Mouse (Mus musculus): ENCODE measurements around the gene Mageb18. TPM values are rescaled to one million over a fixed set of nuclear protein-coding genes. Genes with fewer than 3 reads are reported as not detected.
"Not testable (repeated sequence)": the region's sequence is repeated elsewhere in the genome, so short reads cannot be mapped to it uniquely, and the experiment has no call there.

The Mageb18 gene
- polyA plus RNA-seq (2014; fragmentation: Nextera tagmentation; extraction: Ambion mirVana) = not detected in 2 replicates

GRCm38 (mm10) chrX:92599472-92599871, at the start of gene Mageb18:
Gene Mageb18, minus strand, starts transcription at chrX:92599572.
- DNase-seq (ENCODE audit: low spot score) (no peak), ATAC-seq (ENCODE audit: low FRiP score) (no peak)
- no peak within 1 kb of the TSS for H3K4me2 ChIP-seq (replicated peaks; ENCODE audit: low read depth, low read length)
- no peaks in the 10 kb centered on the region for H3K9me3 ChIP-seq (ENCODE audit: control insufficient read depth, low read length)
- WGBS = 72% methylated on average over 1 of the region's 1 CpGs
- H3K9ac ChIP-seq (ENCODE audit: low read depth, low read length) = no peak within 1 kb of the TSS
- no peak within 1 kb of the TSS for H3K4me3 ChIP-seq (ENCODE audit: low read depth, low read length)
- no peaks in the 10 kb centered on the region for H3K4me1 ChIP-seq (replicated peaks; ENCODE audit: control insufficient read depth, insufficient read depth, low read length)
- no peak within 1 kb of the TSS for H3K27ac ChIP-seq (ENCODE audit: low read depth, low read length)
- H3K36me3 ChIP-seq (ENCODE audit: control insufficient read depth, insufficient read depth, low read length) = no peaks in the 10 kb centered on the region
- H3K27me3 ChIP-seq (ENCODE audit: control insufficient read depth, insufficient read depth, low read length) = no peaks in the 10 kb centered on the region

DNA sequence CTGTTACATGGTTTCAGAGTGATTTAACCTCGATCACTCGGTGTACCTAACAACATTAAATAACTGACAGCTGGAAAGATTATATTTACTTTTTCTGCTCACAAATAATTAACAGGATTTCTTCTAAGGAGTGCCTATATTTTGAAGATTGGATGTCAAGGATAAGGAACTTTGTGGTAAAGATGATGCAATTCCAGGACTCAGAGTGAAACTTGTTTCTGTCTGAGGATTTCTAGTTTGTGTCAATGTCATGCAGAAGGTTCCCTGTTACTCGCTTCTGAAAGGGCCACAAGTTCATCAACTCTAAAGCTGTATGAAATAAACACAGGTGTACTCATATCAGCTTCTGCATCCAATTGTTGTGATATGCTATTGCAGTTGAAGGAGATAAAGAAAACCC, 13.4 kb upstream of the Mageb18 start:
- Histone ChIP-seq H3K9ac (ENCODE audit: low read depth, low read length) (no peak overlapping the region), H3K9me3 (ENCODE audit: control insufficient read depth, low read length) (no peaks in the 10 kb centered on the region), H3K27ac (ENCODE audit: low read depth, low read length) (no peak overlapping the region), H3K27me3 (ENCODE audit: control insufficient read depth, insufficient read depth, low read length) (no peaks in the 10 kb centered on the region), H3K4me1 (replicated peaks; ENCODE audit: control insufficient read depth, insufficient read depth, low read length) (no peaks in the 10 kb centered on the region), H3K4me2 (replicated peaks; ENCODE audit: low read depth, low read length) (no peak overlapping the region), H3K4me3 (ENCODE audit: low read depth, low read length) (no peak overlapping the region), H3K36me3 (ENCODE audit: control insufficient read depth, insufficient read depth, low read length) (no peaks in the 10 kb centered on the region)
- no peak for DNase-seq (ENCODE audit: low spot score)
- no peak for ATAC-seq (ENCODE audit: low FRiP score)
- WGBS = 87% methylated on average over 3 of the region's 3 CpGs

DNA sequence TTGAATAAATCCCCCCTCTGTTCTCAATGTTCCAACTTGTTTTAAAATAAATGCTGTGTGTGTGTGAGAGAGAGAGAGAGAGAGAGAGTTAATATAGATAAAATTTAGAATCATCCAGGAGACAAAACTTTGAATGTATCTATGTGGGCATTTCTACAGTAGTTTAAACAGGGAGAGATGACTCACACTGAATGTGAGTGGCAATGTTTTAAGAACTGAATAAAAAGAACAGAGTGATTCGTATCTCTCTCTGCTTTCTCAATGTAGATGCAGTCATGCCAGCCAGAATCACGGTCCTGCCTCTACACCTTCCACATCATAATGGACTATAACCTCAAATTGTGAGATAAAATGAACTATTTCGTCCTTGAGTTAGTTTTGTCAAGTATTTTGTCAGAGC, 11.1 kb upstream of the Mageb18 start:
- Histone ChIP-seq H3K4me1 (replicated peaks; ENCODE audit: control insufficient read depth, insufficient read depth, low read length) (no peaks in the 10 kb centered on the region), H3K4me2 (replicated peaks; ENCODE audit: low read depth, low read length) (no peak overlapping the region), H3K9ac (ENCODE audit: low read depth, low read length) (no peak overlapping the region), H3K27ac (ENCODE audit: low read depth, low read length) (no peak overlapping the region), H3K36me3 (ENCODE audit: control insufficient read depth, insufficient read depth, low read length) (no peaks in the 10 kb centered on the region), H3K4me3 (ENCODE audit: low read depth, low read length) (no peak overlapping the region), H3K27me3 (ENCODE audit: control insufficient read depth, insufficient read depth, low read length) (no peaks in the 10 kb centered on the region), H3K9me3 (ENCODE audit: control insufficient read depth, low read length) (no peaks in the 10 kb centered on the region)
- no peak for DNase-seq (ENCODE audit: low spot score)
- ATAC-seq (ENCODE audit: low FRiP score) = no peak
- 83% methylated on average over 3 of the region's 3 CpGs for WGBS

GRCm38 (mm10) chrX:92597324-92597723, 2.0 kb downstream of the Mageb18 start:
- 43% methylated on average over 4 of the region's 4 CpGs for WGBS
- no peak overlapping the region for H3K27ac ChIP-seq (ENCODE audit: low read depth, low read length)
- peak; percentile 18 for DNase-seq (ENCODE audit: low spot score)

DNA sequence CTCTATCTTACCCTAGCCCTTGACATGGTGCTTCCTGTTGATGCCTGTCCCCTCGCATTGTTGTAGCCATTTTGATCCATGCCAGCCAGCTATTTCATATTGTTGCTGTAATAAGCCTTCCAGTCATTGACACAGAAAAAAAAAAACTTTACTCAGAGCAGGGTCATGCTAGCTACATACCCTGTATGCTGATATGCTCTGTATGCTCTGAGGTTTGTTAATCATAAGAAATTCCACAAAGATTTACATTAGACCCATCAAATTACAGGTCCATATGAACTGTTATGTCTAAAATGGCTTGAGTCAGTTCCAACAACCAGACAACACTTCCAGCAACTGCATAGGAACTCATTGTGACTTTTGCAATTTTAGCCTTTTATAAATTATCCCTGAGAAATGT, 71.5 kb downstream of the Mageb18 start:
- no peak for ATAC-seq (ENCODE audit: low FRiP score)
- Histone ChIP-seq H3K36me3 (ENCODE audit: control insufficient read depth, insufficient read depth, low read length) (no peaks in the 10 kb centered on the region), H3K9me3 (ENCODE audit: control insufficient read depth, low read length) (no peaks in the 10 kb centered on the region), H3K4me1 (replicated peaks; ENCODE audit: control insufficient read depth, insufficient read depth, low read length) (no peaks in the 10 kb centered on the region), H3K9ac (ENCODE audit: low read depth, low read length) (no peak overlapping the region), H3K4me2 (replicated peaks; ENCODE audit: low read depth, low read length) (no peak overlapping the region), H3K27me3 (ENCODE audit: control insufficient read depth, insufficient read depth, low read length) (no peaks in the 10 kb centered on the region), H3K27ac (ENCODE audit: low read depth, low read length) (no peak overlapping the region), H3K4me3 (ENCODE audit: low read depth, low read length) (no peak overlapping the region)
- no peak for DNase-seq (ENCODE audit: low spot score)
- 61% methylated on average over 1 of the region's 1 CpGs for WGBS

More at GRCm38 (mm10) chrX:92597324-92597723, 2.0 kb downstream of the Mageb18 start:
- H3K9ac ChIP-seq (ENCODE audit: low read depth, low read length) = no peak overlapping the region
- no peaks in the 10 kb centered on the region for H3K27me3 ChIP-seq (ENCODE audit: control insufficient read depth, insufficient read depth, low read length)
- ATAC-seq (ENCODE audit: low FRiP score) = no peak
- H3K4me3 ChIP-seq (ENCODE audit: low read depth, low read length) = no peak overlapping the region
- no peaks in the 10 kb centered on the region for H3K36me3 ChIP-seq (ENCODE audit: control insufficient read depth, insufficient read depth, low read length)
- no peaks in the 10 kb centered on the region for H3K4me1 ChIP-seq (replicated peaks; ENCODE audit: control insufficient read depth, insufficient read depth, low read length)
- H3K9me3 ChIP-seq (ENCODE audit: control insufficient read depth, low read length) = no peaks in the 10 kb centered on the region
- no peak overlapping the region for H3K4me2 ChIP-seq (replicated peaks; ENCODE audit: low read depth, low read length)

DNA sequence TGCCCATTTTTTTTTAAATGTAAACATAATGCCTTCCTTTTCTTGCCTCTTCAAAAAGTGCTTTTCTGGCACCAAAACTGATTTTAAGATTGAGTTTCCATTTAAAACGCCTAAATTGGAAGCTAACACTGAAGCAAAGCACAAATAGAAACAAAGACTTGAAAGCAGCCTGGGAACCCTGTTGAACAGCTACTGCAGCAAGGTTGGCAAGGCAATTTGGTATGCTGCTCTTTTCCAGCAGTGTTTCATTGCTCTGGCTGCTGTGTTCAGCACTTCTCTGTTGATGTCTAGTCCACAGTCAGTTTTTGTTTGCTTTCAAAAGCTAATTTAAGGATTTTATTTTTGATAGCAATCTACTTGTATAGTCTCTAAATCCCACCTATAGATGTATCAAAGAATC, 101.1 kb downstream of the Mageb18 start:
- Histone ChIP-seq H3K27me3 (ENCODE audit: control insufficient read depth, insufficient read depth, low read length) (no peaks in the 10 kb centered on the region), H3K4me2 (replicated peaks; ENCODE audit: low read depth, low read length) (no peak overlapping the region), H3K4me1 (replicated peaks; ENCODE audit: control insufficient read depth, insufficient read depth, low read length) (no peaks in the 10 kb centered on the region), H3K27ac (ENCODE audit: low read depth, low read length) (no peak overlapping the region), H3K9ac (ENCODE audit: low read depth, low read length) (no peak overlapping the region), H3K9me3 (ENCODE audit: control insufficient read depth, low read length) (no peaks in the 10 kb centered on the region), H3K36me3 (ENCODE audit: control insufficient read depth, insufficient read depth, low read length) (no peaks in the 10 kb centered on the region), H3K4me3 (ENCODE audit: low read depth, low read length) (no peak overlapping the region)
- ATAC-seq (ENCODE audit: low FRiP score) = no peak
- 38% methylated on average over 1 of the region's 1 CpGs for WGBS
- no peak for DNase-seq (ENCODE audit: low spot score)

DNA sequence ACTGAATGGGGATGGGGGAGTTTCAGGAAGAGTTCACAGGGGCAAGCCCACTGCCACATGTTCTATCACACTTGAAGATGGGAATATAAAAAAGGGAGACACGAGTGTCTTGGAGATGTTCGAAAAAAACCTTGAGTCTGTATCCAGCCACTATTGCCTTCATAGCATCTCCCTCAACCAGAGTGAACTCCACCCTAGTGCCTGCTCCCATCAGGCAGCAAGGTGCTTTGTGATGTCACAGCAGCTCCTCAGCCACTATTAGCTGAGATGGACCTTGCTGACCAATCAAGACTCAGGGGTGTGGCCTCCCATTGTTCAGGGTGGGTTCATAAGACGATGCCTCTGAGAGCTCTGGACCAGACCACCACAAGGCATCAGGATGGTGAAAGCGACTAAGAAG, 109.7 kb downstream of the Mageb18 start, which contains the start of gene Gm5941:
TSS of gene Gm5941 (plus strand) at position 301 of the 400 bp plus-strand sequence.
- not testable (repeated sequence) for H3K9ac ChIP-seq (ENCODE audit: low read depth, low read length); H3K4me3 ChIP-seq (ENCODE audit: low read depth, low read length); ATAC-seq (ENCODE audit: low FRiP score); H3K27me3 ChIP-seq (ENCODE audit: control insufficient read depth, insufficient read depth, low read length); H3K4me1 ChIP-seq (replicated peaks; ENCODE audit: control insufficient read depth, insufficient read depth, low read length); H3K9me3 ChIP-seq (ENCODE audit: control insufficient read depth, low read length); H3K4me2 ChIP-seq (replicated peaks; ENCODE audit: low read depth, low read length); H3K27ac ChIP-seq (ENCODE audit: low read depth, low read length); DNase-seq (ENCODE audit: low spot score); H3K36me3 ChIP-seq (ENCODE audit: control insufficient read depth, insufficient read depth, low read length)
- WGBS = 81% methylated on average over 4 of the region's 4 CpGs

- H3K27ac ChIP-seq (ENCODE audit: low read depth, low read length) = no peak overlapping the region
- ATAC-seq (ENCODE audit: low FRiP score) = no peak
- 66% methylated on average over 4 of the region's 4 CpGs for WGBS
- H3K9ac ChIP-seq (ENCODE audit: low read depth, low read length) = no peak overlapping the region
- no peaks in the 10 kb centered on the region for H3K9me3 ChIP-seq (ENCODE audit: control insufficient read depth, low read length)
- no peak overlapping the region for H3K4me3 ChIP-seq (ENCODE audit: low read depth, low read length)
- no peaks in the 10 kb centered on the region for H3K4me1 ChIP-seq (replicated peaks; ENCODE audit: control insufficient read depth, insufficient read depth, low read length)
- H3K4me2 ChIP-seq (replicated peaks; ENCODE audit: low read depth, low read length) = no peak overlapping the region
- H3K36me3 ChIP-seq (ENCODE audit: control insufficient read depth, insufficient read depth, low read length) = no peaks in the 10 kb centered on the region
- DNase-seq (ENCODE audit: low spot score) = no peak
- no peaks in the 10 kb centered on the region for H3K27me3 ChIP-seq (ENCODE audit: control insufficient read depth, insufficient read depth, low read length)
These were observed 134.6 kb downstream of the Mageb18 start for GRCm38 (mm10) chrX:92464773-92465172.

DNA sequence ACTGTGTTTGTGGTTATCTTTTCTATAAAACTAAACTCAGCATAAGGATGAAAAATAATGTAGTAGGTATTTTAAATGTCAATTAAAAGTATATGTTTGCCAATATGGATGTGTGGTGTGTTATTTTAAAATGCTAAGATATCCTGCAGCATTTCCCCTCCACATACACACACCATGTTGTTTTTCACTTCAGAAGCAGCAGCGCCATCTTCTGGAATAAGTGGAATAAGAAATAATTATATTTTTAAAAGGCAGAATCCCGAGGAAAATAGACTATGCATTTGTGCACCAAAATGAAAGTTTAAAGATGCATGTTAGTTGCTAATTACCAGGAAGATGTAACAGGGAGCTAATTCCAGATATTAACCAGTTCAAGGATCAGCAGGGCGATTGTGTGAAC, 138.9 kb downstream of the Mageb18 start:
- no peak overlapping the region for H3K4me2 ChIP-seq (replicated peaks; ENCODE audit: low read depth, low read length)
- peak; percentile 5 for DNase-seq (ENCODE audit: low spot score)
- WGBS = 35% methylated on average over 3 of the region's 3 CpGs

More for the DNA sequence above, 138.9 kb downstream of the Mageb18 start:
- no peaks in the 10 kb centered on the region for H3K36me3 ChIP-seq (ENCODE audit: control insufficient read depth, insufficient read depth, low read length)
- H3K4me3 ChIP-seq (ENCODE audit: low read depth, low read length) = no peak overlapping the region
- H3K9me3 ChIP-seq (ENCODE audit: control insufficient read depth, low read length) = no peaks in the 10 kb centered on the region
- H3K27me3 ChIP-seq (ENCODE audit: control insufficient read depth, insufficient read depth, low read length) = no peaks in the 10 kb centered on the region
- H3K9ac ChIP-seq (ENCODE audit: low read depth, low read length) = no peak overlapping the region
- no peak overlapping the region for H3K27ac ChIP-seq (ENCODE audit: low read depth, low read length)
- ATAC-seq (ENCODE audit: low FRiP score) = no peak
- no peaks in the 10 kb centered on the region for H3K4me1 ChIP-seq (replicated peaks; ENCODE audit: control insufficient read depth, insufficient read depth, low read length)
